In the genomic region with DNA sequence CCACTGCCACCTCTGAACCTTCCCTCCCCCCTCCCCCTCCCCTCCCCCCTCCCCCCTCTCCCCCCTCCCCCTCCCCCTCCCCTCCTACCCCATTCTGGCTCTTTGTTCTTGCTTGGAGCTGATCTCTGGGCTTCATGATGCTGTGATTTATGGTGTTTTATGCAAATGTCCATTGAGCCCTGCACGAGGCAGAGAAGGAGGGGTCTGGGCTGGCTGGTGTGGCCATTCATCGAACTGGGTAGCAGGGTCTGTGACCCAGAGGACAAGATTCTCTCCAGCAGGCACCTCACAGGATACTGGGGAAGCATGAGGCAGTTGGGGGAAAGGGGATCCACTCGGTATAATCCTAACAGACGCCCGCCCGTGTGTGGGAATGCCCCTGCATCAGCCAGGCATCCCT, we compare ENCODE assay signal across 24 mouse cellular contexts.
A peak's percentile ranks its signal among the peaks of the same experiment; 100 is the strongest.
DNase-seq lines count a peak whose midpoint lies in the region; ATAC-seq lines count a peak whose summit lies in the region.
"Had no signal": no experiment of that assay in that cellular context is flagged by ENCODE, and none has a peak within 500 bp of the region (broad histone marks: within the 10 kb centered on the region; RNA-seq: fewer than 3 reads in every experiment).

No protein-coding gene starts in this region.

- peak; percentile 76 for ATAC-seq in hindbrain, embryonic 11.5 days (ENCODE audit: low FRiP score)
- no peak for ATAC-seq in hindbrain, embryonic 14.5 days (ENCODE audit: low FRiP score)
- 0 out of 2 replicates have a peak, but pooled peaks have one; percentile 20 for ATAC-seq in forebrain, embryonic 16.5 days
- ATAC-seq in cerebellum, adult (ENCODE audit: insufficient number of reproducible peaks, low FRiP score, low TSS enrichment) = no peak

- H3K4me1 ChIP-seq in hindbrain, embryonic 11.5 days (replicated peaks; ENCODE audit: control insufficient read depth, insufficient read depth, low read length) = peaks cover 17% of the 10 kb centered on the region
- peaks cover 12% of the 10 kb centered on the region for H3K4me1 ChIP-seq in hindbrain, embryonic 14.5 days (replicated peaks; ENCODE audit: control insufficient read depth, insufficient read depth, low read length)
- peaks cover 24% of the 10 kb centered on the region for H3K4me1 ChIP-seq in forebrain, embryonic 16.5 days (replicated peaks; ENCODE audit: control insufficient read depth, insufficient read depth, low read length)
- H3K4me1 ChIP-seq: liver, embryonic 15.5 days; lung, embryonic 15.5 days had no signal

- no peaks in the 10 kb centered on the region for H3K36me3 ChIP-seq in hindbrain, embryonic 11.5 days (ENCODE audit: control insufficient read depth, insufficient read depth, low read length)
- no peaks in the 10 kb centered on the region for H3K36me3 ChIP-seq in hindbrain, embryonic 14.5 days (replicated peaks; ENCODE audit: control insufficient read depth, insufficient read depth)
- no peaks in the 10 kb centered on the region for H3K36me3 ChIP-seq in forebrain, embryonic 16.5 days (ENCODE audit: control insufficient read depth, insufficient read depth)
- H3K36me3 ChIP-seq: heart, embryonic 13.5 days; kidney, embryonic 15.5 days; liver, embryonic 15.5 days; lung, embryonic 15.5 days had no signal

- 0 out of 2 replicates have a peak overlapping the region, but pooled peaks have one; percentile 4 for H3K27ac ChIP-seq in hindbrain, embryonic 11.5 days (ENCODE audit: low read depth, low read length)
- H3K27ac ChIP-seq in hindbrain, embryonic 14.5 days = no peak overlapping the region
- H3K27ac ChIP-seq in forebrain, embryonic 16.5 days (ENCODE audit: low read length) = no peak overlapping the region
- H3K27ac ChIP-seq: heart, embryonic 13.5 days; kidney, embryonic 15.5 days; liver, embryonic 15.5 days; lung, embryonic 15.5 days had no signal

- H3K4me3 ChIP-seq in hindbrain, embryonic 11.5 days (ENCODE audit: low read depth, low read length) = no peak overlapping the region
- no peak overlapping the region for H3K4me3 ChIP-seq in hindbrain, embryonic 14.5 days (replicated peaks; ENCODE audit: low read length)
- H3K4me3 ChIP-seq in forebrain, embryonic 16.5 days (replicated peaks; ENCODE audit: low read length) = no peak overlapping the region
- H3K4me3 ChIP-seq: heart, embryonic 13.5 days; kidney, embryonic 15.5 days; liver, embryonic 15.5 days; lung, embryonic 15.5 days had no signal

- 37% methylated on average over 6 of the region's 6 CpGs for WGBS in hindbrain, embryonic 11.5 days
- WGBS in hindbrain, embryonic 14.5 days = 38% methylated on average over 6 of the region's 6 CpGs
- 31% methylated on average over 6 of the region's 6 CpGs for WGBS in forebrain, embryonic 16.5 days

- DNase-seq in hindbrain, embryonic 11.5 days (ENCODE audit: low spot score) = peak; percentile 49
- DNase-seq in hindbrain, embryonic 14.5 days (ENCODE audit: low spot score) = no peak
- DNase-seq in embryo, embryonic 10.5 days (ENCODE audit: low spot score) = peak; percentile 59
- DNase-seq in embryo, embryonic 11 days = peak; percentile 52
- DNase-seq in yolk sac, embryonic 10.5 days (ENCODE audit: low spot score) = no peak
- no peak for DNase-seq in right cerebral cortex, postnatal 4 days
- DNase-seq: adrenal gland, adult 2 months; cerebellum, adult 11-12 months; cerebellum, postnatal 14 days; gastrocnemius, postnatal 25 days; heart, adult 18-20 months; heart, postnatal 14 days; kidney, adult 11 months; kidney, postnatal 36 days; layer of hippocampus, adult 9-11 months; lung, postnatal 4 days; right cerebral cortex, postnatal 14 days; spleen, adult 18-20 months had no signal

- H3K27me3 ChIP-seq in hindbrain, embryonic 11.5 days (ENCODE audit: control insufficient read depth, insufficient read depth, low read length) = no peaks in the 10 kb centered on the region; the same call in 1 of the 2 replicates
- H3K27me3 ChIP-seq in hindbrain, embryonic 14.5 days (ENCODE audit: control insufficient read depth, insufficient read depth, low read length) = no peaks in the 10 kb centered on the region
- no peaks in the 10 kb centered on the region for H3K27me3 ChIP-seq in forebrain, embryonic 16.5 days (replicated peaks; ENCODE audit: control insufficient read depth, insufficient read depth, low read length)
- H3K27me3 ChIP-seq: liver, embryonic 15.5 days; lung, embryonic 15.5 days had no signal

- H3K9me3 ChIP-seq in hindbrain, embryonic 11.5 days (ENCODE audit: control insufficient read depth, low read length) = no peaks in the 10 kb centered on the region
- H3K9me3 ChIP-seq in hindbrain, embryonic 14.5 days (ENCODE audit: control insufficient read depth, low read length) = no peaks in the 10 kb centered on the region
- H3K9me3 ChIP-seq in forebrain, embryonic 16.5 days (ENCODE audit: control insufficient read depth, low read length) = no peaks in the 10 kb centered on the region
- H3K9me3 ChIP-seq: heart, embryonic 13.5 days; kidney, embryonic 15.5 days; liver, embryonic 15.5 days; lung, embryonic 15.5 days had no signal

- peak overlapping the region; percentile 7; the same call in 1 of the 2 replicates for H3K9ac ChIP-seq in hindbrain, embryonic 11.5 days (ENCODE audit: low read depth, low read length)
- H3K9ac ChIP-seq in hindbrain, embryonic 14.5 days = no peak overlapping the region
- H3K9ac ChIP-seq in forebrain, embryonic 16.5 days (replicated peaks; ENCODE audit: low read depth, low read length) = 0 out of 2 replicates have a peak overlapping the region, but pooled peaks have one; percentile 28
- H3K9ac ChIP-seq: heart, embryonic 13.5 days; kidney, embryonic 15.5 days; liver, embryonic 15.5 days; lung, embryonic 15.5 days had no signal

- no peak overlapping the region for H3K4me2 ChIP-seq in hindbrain, embryonic 11.5 days (replicated peaks; ENCODE audit: low read depth, low read length)
- no peak overlapping the region for H3K4me2 ChIP-seq in hindbrain, embryonic 14.5 days (replicated peaks)
- H3K4me2 ChIP-seq in forebrain, embryonic 16.5 days (ENCODE audit: low read length) = no peak overlapping the region
- H3K4me2 ChIP-seq: heart, embryonic 13.5 days; kidney, embryonic 15.5 days; liver, embryonic 15.5 days; lung, embryonic 15.5 days had no signal

Comparison
In these comparisons a context has a peak if more than half of its experiments do, and no peak if none do; other contexts are left out.
1. ATAC-seq: peak in hindbrain, embryonic 11.5 days (single experiment) and forebrain, embryonic 16.5 days (single experiment); none in hindbrain, embryonic 14.5 days (single experiment) and cerebellum, adult (single experiment).
2. DNase-seq: peak in hindbrain, embryonic 11.5 days (single experiment), embryo, embryonic 10.5 days (single experiment) and embryo, embryonic 11 days (single experiment); none in hindbrain, embryonic 14.5 days (single experiment), yolk sac, embryonic 10.5 days (single experiment) and right cerebral cortex, postnatal 4 days (single experiment).